Mouse (Mus musculus) G1E (cell line): ENCODE measurements around the gene Hist1h4d. TPM values are rescaled to one million over a fixed set of nuclear protein-coding genes. Genes with fewer than 3 reads are reported as not detected.

Experiments used
- ATAC-seq: 2 replicates; pipeline ENCODE4 v1.8.0; 2016; ENCODE audit warnings: mild to moderate bottlenecking; ENCODE audit not compliant: insufficient number of reproducible peaks, poor library complexity, low FRiP score, severe bottlenecking; ENCODE audit errors: extremely low read depth
- DNase-seq: peaks from one replicate; pipeline ENCODE4 v3.0.0; 2012; ENCODE audit warnings: low spot score
- H3K27me3 ChIP-seq: 2 replicates; pipeline ENCODE4 v1.6.1; 2012; ENCODE audit warnings: mild to moderate bottlenecking, low read length, inconsistent platforms; ENCODE audit not compliant: insufficient read depth
- H3K36me3 ChIP-seq: replicated peaks from 2 replicates; pipeline ENCODE3; 2012; ENCODE audit warnings: mild to moderate bottlenecking, inconsistent platforms
- H3K4me1 ChIP-seq: 2 replicates; pipeline ENCODE4 v1.6.1; 2012; ENCODE audit warnings: low read depth, low read length, inconsistent platforms, mixed read lengths; ENCODE audit not compliant: insufficient read depth
- H3K4me3 ChIP-seq: 2 replicates; pipeline ENCODE4 v1.5.1; 2012; ENCODE audit warnings: low read depth, mild to moderate bottlenecking, inconsistent platforms, low read length, moderate library complexity, mixed read lengths
- H3K9me3 ChIP-seq: replicated peaks from 2 replicates; pipeline ENCODE4 v1.6.1; 2012; ENCODE audit warnings: inconsistent platforms
- CTCF ChIP-seq: IDR thresholded peaks from 2 replicates; pipeline ENCODE4 v1.5.1; 2012; ENCODE audit warnings: low read depth, low read length, inconsistent platforms, mixed read lengths
- GATA1 ChIP-seq: IDR thresholded peaks from 2 replicates; pipeline ENCODE4 v1.6.1; 2012; ENCODE audit warnings: borderline replicate concordance, low read length, inconsistent platforms, mixed read lengths
- GATA2 ChIP-seq: IDR thresholded peaks from 2 replicates; pipeline ENCODE4 v1.6.1; 2012; ENCODE audit warnings: low read depth, low read length, inconsistent platforms, borderline replicate concordance
- POLR2AphosphoS5 ChIP-seq: IDR thresholded peaks from 2 replicates; pipeline ENCODE4 v1.6.1; 2012; ENCODE audit warnings: low read depth, low read length, inconsistent platforms; ENCODE audit not compliant: insufficient replicate concordance
- TAL1 ChIP-seq: conservative IDR thresholded peaks from 2 replicates; pipeline ENCODE4 v1.6.1; 2012; ENCODE audit warnings: low read depth, low read length, inconsistent platforms, mixed read lengths
- polyA plus RNA-seq: library from polyadenylated mRNA; stranded (reverse); fragments of >175 nt; gene quantifications from 2 replicates; pipeline ENCODE4 v1.2.3, GENCODE M21; 2012
- total RNA-seq, 2 experiments: library from RNA; stranded (forward) in 1 of 2; stranded (reverse) in 1 of 2; fragments of 200-1000 nt in 1 of 2; fragments of >200 nt in 1 of 2; fragmentation: Nextera tagmentation in 1 of 2; gene quantifications; 2 replicates each; pipeline ENCODE4 v1.2.3; 2014 to 2017

Gene Hist1h4d
- total and polyA plus RNA-seq, 3 experiments: 14.6 to 2,252 (median 1,080) TPM

DNA sequence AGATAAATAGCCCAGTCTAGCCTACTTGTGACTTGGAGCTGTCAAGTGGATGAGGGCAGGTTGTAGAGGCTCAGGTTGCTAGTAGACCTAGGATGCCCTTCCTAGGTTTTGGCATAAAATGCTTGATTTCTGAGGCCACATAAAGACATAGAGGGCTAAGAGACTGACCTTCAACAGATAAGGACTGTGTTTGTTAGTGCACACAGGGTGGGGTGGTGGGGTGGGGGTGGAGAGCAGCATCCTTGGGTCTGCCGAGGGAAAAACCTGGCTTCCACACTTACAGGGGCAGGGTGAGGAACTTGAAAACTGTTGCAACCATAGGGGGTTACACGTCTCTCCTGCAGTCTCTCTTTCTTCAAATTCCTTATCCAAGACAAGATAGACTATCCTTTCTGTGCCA lies 13.8 kb downstream of the Hist1h4d start:
- H3K4me3 ChIP-seq: no peak overlapping the region

DNA sequence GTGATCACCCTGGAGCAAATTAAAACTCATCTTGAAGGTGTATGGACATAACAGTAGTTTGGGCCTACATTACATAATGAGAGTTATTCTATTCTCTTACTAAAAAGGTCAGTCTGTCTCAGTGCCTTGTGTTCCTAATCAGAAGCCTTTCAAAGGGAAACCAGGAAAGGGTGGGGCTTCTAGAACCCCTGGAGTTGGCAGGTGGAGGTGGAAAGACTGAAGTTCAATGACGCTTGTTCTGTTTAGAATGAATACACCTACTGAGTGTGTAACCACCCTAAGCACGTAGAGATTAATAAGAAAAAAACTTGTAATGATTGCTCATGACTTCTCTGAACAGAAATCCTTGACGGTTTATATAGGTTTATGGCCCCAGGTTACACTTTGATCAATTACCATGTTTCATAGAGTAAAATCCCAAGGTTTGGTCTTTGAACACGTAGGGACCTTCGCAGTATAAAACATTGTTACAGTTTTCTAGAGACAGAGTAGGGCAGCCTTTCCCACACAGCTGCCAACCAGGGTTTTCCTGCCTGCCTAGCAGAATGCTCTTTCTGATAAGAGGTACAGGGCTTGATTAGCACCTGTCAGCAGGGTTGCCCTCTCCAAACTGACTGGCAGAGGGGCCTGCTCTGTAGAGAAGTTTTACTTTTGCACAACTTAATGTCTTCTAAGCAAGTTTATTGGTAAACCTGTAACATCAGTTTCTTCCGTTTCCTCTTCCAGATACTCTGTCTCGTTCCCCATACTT lies 14.4 kb downstream of the Hist1h4d start:
- no peak for ATAC-seq
- no peak for DNase-seq
- Histone ChIP-seq H3K4me1 (peaks cover 70% of the 10 kb centered on the region), H3K36me3 (no peaks in the 10 kb centered on the region), H3K4me3 (no peak overlapping the region; the same call in 1 of the 2 replicates), H3K9me3 (no peaks in the 10 kb centered on the region), H3K27me3 (no peaks in the 10 kb centered on the region)
- no peak for TF ChIP-seq GATA2
- TF ChIP-seq POLR2AphosphoS5: no peak
- no peak for TF ChIP-seq CTCF
- TF ChIP-seq GATA1: no peak
- peak; percentile 45; the same call in 1 of the 2 replicates for TF ChIP-seq TAL1

More for the DNA sequence above, 13.8 kb downstream of the Hist1h4d start:
- TF ChIP-seq GATA2: no peak
- TF ChIP-seq POLR2AphosphoS5: no peak
- TF ChIP-seq CTCF: no peak
- no peak for TF ChIP-seq TAL1
- no peak for TF ChIP-seq GATA1
- no peak for ATAC-seq
- no peak for DNase-seq
- H3K4me1 ChIP-seq: peaks cover 74% of the 10 kb centered on the region
- H3K27me3 ChIP-seq: no peaks in the 10 kb centered on the region
- H3K9me3 ChIP-seq: no peaks in the 10 kb centered on the region
- no peaks in the 10 kb centered on the region for H3K36me3 ChIP-seq

DNA sequence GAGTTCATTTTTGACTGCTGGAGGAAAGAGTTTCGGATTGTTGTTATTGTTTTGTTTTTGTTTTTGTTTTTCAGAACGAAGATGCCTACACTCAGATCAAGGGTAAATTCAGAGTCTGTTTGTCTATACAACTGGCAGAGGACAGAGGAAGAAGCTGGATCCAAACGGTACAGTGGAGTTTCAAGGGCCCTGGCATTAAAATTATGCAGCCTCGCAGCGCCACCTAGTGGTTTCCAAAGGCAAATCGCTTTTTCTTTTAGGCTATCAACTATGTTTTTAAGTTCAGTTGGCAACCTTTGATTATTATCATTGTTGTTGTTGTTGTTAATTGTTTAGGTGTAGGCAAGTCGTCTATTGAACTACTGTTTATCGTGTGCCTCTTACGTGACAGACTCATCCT lies 16.6 kb downstream of the Hist1h4d start:
- TF ChIP-seq GATA2: no peak
- peak; percentile 49 for TF ChIP-seq CTCF
- DNase-seq (no peak), ATAC-seq (0 out of 2 replicates have a peak, but pooled peaks have one; percentile 19)
- no peaks in the 10 kb centered on the region for H3K9me3 ChIP-seq
- no peaks in the 10 kb centered on the region for H3K36me3 ChIP-seq
- peaks cover 51% of the 10 kb centered on the region for H3K4me1 ChIP-seq
- no peak overlapping the region for H3K4me3 ChIP-seq
- H3K27me3 ChIP-seq: no peaks in the 10 kb centered on the region

DNA sequence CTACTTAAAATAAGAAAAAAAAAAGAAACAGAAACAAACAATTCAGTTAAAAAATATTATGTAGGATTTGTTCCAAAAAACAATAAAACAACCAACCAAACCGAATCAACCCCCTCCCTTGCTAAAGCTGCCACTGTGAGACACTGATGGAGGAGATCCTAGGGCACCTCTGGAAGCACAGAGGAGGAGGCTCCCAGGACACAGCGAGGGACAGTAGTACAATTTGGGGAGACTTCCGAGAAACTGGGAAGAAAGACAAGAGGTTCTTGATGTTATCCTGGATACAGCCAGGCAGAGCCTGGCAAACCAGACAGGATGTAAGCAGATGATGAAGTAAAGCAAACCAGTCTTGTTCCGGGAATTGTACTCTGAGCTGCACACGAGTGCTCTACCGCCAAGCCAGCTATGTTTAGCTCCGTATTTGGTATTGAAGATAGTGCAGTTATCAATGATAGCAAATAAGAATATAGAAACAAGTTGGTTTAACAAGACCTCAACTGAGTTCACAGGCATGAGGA lies 21.8 kb downstream of the Hist1h4d start:
- Histone ChIP-seq H3K27me3 (no peaks in the 10 kb centered on the region), H3K9me3 (no peaks in the 10 kb centered on the region), H3K4me1 (peaks cover 24% of the 10 kb centered on the region), H3K36me3 (peaks cover 7% of the 10 kb centered on the region), H3K4me3 (no peak overlapping the region)
- TF ChIP-seq CTCF (no peak), POLR2AphosphoS5 (no peak), TAL1 (no peak), GATA2 (no peak), GATA1 (no peak)
- ATAC-seq: no peak
- DNase-seq: no peak

DNA sequence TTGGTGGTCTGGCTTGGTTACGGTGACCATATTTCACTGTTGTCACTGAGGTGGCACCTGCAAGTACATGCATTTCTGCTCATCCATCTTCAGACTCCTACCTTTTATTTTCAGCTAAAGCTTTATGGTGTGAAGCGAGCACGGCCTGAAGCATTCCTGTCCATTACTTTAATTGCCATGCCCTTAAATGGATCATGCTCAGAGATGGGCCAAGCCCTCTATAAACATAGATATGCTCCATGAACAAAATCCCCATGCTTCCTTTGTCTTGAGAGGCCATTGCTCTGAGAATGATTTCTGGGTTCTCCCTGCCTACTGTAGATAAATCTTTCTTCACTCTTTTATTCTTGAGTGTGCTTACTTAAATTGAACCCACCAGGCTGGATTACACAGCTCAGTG lies 23.1 kb downstream of the Hist1h4d start:
- Histone ChIP-seq H3K27me3 (no peaks in the 10 kb centered on the region), H3K4me1 (peaks cover 26% of the 10 kb centered on the region), H3K4me3 (no peak overlapping the region), H3K36me3 (peaks cover 7% of the 10 kb centered on the region), H3K9me3 (no peaks in the 10 kb centered on the region)
- DNase-seq (no peak), ATAC-seq (no peak)
- TF ChIP-seq CTCF: no peak
- TF ChIP-seq TAL1: no peak
- TF ChIP-seq GATA1: no peak
- TF ChIP-seq POLR2AphosphoS5: no peak
- no peak for TF ChIP-seq GATA2

DNA sequence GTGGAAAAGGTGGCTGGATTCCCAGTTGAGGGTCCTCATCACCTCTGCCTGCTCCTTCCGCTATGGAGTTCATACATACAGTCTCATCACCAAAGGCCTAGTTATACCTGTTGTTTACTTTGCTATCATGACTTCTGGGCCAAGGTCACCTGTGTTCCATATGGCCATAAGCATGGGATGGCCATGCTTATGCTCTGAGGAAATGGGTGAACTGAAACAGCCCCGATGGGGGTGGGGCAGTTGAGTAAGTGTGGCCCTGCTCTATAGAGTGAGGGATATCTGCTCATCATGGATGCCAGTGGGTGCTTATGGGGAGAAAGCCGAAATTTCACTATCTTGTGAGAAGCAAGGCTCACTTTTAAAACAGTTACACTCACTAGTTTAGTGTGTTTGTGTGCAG lies 23.7 kb downstream of the Hist1h4d start:
- Histone ChIP-seq H3K27me3 (no peaks in the 10 kb centered on the region), H3K4me1 (peaks cover 32% of the 10 kb centered on the region), H3K36me3 (peaks cover 7% of the 10 kb centered on the region), H3K4me3 (no peak overlapping the region), H3K9me3 (no peaks in the 10 kb centered on the region)
- DNase-seq: no peak
- no peak for ATAC-seq
- TF ChIP-seq GATA2 (no peak), GATA1 (no peak), POLR2AphosphoS5 (no peak)
